Mouse (Mus musculus): ENCODE data around the gene Il1rapl2. TPM values are rescaled to one million over a fixed set of nuclear protein-coding genes. Genes with fewer than 3 reads are reported as not detected.

Il1rapl2 gene
- polyA plus RNA-seq (2012; rRNA removed) = not detected in 2 replicates

DNA sequence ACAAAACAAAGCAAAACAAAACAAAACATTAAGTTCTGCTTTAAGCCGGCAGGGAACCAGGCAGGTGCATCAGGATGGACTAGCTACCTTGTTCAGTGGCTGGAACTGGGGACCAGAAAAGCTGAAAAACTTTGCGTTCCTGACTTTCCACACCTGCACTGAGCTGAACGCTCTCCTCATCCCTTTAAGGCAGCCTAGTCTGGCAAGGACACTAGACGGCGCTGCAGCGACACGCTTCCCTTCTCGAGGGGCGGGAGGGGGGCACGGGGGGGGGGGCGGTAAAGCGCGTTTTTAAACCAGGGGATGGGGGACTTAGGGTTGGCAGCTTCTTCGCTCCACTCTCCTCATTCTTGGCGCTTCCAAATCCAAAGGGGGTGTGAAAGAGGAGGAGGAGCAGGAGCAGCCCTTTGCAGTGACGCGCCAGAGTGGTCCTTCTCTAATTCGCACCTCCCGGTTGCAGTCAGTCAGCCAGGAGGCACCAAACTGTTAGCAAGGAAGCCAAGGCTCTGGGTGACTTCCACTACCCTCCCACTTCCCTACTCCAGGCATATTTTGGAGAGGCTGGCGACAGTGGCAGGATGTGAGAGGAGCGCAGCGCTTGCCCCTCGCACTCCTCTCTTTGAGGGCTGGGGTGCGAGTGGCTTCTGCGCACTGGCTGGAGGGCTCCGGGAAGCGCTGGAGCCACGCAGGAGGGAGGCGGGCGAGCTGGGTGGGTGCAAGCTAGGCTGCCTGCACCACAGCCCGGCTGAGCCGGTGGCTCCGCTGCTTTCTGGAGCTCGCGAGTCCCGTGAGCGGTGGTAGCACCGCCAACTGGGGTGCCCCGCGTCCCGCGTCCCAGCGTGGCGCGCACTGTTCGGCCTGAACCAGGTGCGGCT lies at the start of gene Il1rapl2:
Gene Il1rapl2 (plus strand): TSS at position 288 of the 875 bp plus-strand sequence.
- H3K4me1 ChIP-seq (ENCODE audit: control insufficient read depth, insufficient read depth, low read length) = peaks cover 5% of the 10 kb centered on the region; the same call in 1 of the 2 replicates
- no peak for TF ChIP-seq CTCF (IDR thresholded peaks at IDR 0.05; ENCODE audit: control insufficient read depth, insufficient read depth, insufficient replicate concordance, low read depth, low read length)
- TF ChIP-seq POLR2A (IDR thresholded peaks at IDR 0.05; ENCODE audit: control insufficient read depth, low read depth, low read length) = no peak
- H3K27me3 ChIP-seq (ENCODE audit: control insufficient read depth, insufficient read depth, low read length) = no peaks in the 10 kb centered on the region
- no peak within 1 kb of the TSS; the same call in 1 of the 2 replicates for H3K4me3 ChIP-seq (ENCODE audit: control insufficient read depth, low read depth, low read length)
- H3K27ac ChIP-seq (ENCODE audit: control insufficient read depth, insufficient read depth, low read depth, low read length) = no peak within 1 kb of the TSS
- H3K36me3 ChIP-seq (ENCODE audit: control insufficient read depth, insufficient read depth, low read length) = no peaks in the 10 kb centered on the region

DNA sequence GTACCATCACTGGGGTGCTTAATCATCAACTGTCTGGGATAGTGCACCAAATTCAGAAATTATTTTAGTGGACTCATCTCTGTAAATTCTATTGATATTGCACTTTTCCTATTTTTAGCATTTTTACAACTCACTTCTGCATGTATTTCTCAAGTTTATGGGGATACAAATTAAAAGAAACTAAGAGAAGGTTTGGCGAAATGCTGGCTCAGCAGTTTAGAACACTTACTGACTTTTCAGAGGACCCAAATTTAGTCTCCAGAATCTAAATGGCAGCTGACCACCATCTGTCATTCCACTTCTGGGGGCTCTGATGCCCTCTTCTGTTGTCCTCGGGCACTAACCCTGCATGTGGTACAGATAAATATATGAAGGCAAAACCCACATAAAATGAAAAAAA lies 22.1 kb upstream of the Il1rapl2 start:
- Histone ChIP-seq H3K27me3 (ENCODE audit: control insufficient read depth, insufficient read depth, low read length) (no peaks in the 10 kb centered on the region), H3K4me1 (ENCODE audit: control insufficient read depth, insufficient read depth, low read length) (no peaks in the 10 kb centered on the region), H3K36me3 (ENCODE audit: control insufficient read depth, insufficient read depth, low read length) (no peaks in the 10 kb centered on the region), H3K4me3 (ENCODE audit: control insufficient read depth, low read depth, low read length) (no peak overlapping the region), H3K27ac (ENCODE audit: control insufficient read depth, insufficient read depth, low read depth, low read length) (no peak overlapping the region)
- TF ChIP-seq CTCF (IDR thresholded peaks at IDR 0.05; ENCODE audit: control insufficient read depth, insufficient read depth, insufficient replicate concordance, low read depth, low read length) (no peak), POLR2A (IDR thresholded peaks at IDR 0.05; ENCODE audit: control insufficient read depth, low read depth, low read length) (no peak)

- TF ChIP-seq CTCF (IDR thresholded peaks at IDR 0.05; ENCODE audit: control insufficient read depth, insufficient read depth, insufficient replicate concordance, low read depth, low read length) (no peak), POLR2A (IDR thresholded peaks at IDR 0.05; ENCODE audit: control insufficient read depth, low read depth, low read length) (no peak)
- Histone ChIP-seq H3K4me1 (ENCODE audit: control insufficient read depth, insufficient read depth, low read length) (peaks cover 5% of the 10 kb centered on the region; the same call in 1 of the 2 replicates), H3K36me3 (ENCODE audit: control insufficient read depth, insufficient read depth, low read length) (no peaks in the 10 kb centered on the region), H3K27ac (ENCODE audit: control insufficient read depth, insufficient read depth, low read depth, low read length) (no peak overlapping the region), H3K4me3 (ENCODE audit: control insufficient read depth, low read depth, low read length) (no peak overlapping the region), H3K27me3 (ENCODE audit: control insufficient read depth, insufficient read depth, low read length) (no peaks in the 10 kb centered on the region)
Measured at GRCm38 (mm10) chrX:137569472-137570188, 778 bp upstream of the Il1rapl2 start.

GRCm38 (mm10) chrX:137582656-137583055 lies 12.2 kb downstream of the Il1rapl2 start:
- no peak for TF ChIP-seq CTCF (IDR thresholded peaks at IDR 0.05; ENCODE audit: control insufficient read depth, insufficient read depth, insufficient replicate concordance, low read depth, low read length)
- TF ChIP-seq POLR2A (IDR thresholded peaks at IDR 0.05; ENCODE audit: control insufficient read depth, low read depth, low read length) = no peak
- H3K4me1 ChIP-seq (ENCODE audit: control insufficient read depth, insufficient read depth, low read length) = no peaks in the 10 kb centered on the region
- no peak overlapping the region for H3K4me3 ChIP-seq (ENCODE audit: control insufficient read depth, low read depth, low read length)
- no peaks in the 10 kb centered on the region for H3K27me3 ChIP-seq (ENCODE audit: control insufficient read depth, insufficient read depth, low read length)
- H3K36me3 ChIP-seq (ENCODE audit: control insufficient read depth, insufficient read depth, low read length) = no peaks in the 10 kb centered on the region
- H3K27ac ChIP-seq (ENCODE audit: control insufficient read depth, insufficient read depth, low read depth, low read length) = no peak overlapping the region

GRCm38 (mm10) chrX:137620697-137621096 lies 50.3 kb downstream of the Il1rapl2 start:
- Histone ChIP-seq H3K4me3 (ENCODE audit: control insufficient read depth, low read depth, low read length) (no peak overlapping the region), H3K27me3 (ENCODE audit: control insufficient read depth, insufficient read depth, low read length) (no peaks in the 10 kb centered on the region), H3K36me3 (ENCODE audit: control insufficient read depth, insufficient read depth, low read length) (no peaks in the 10 kb centered on the region), H3K4me1 (ENCODE audit: control insufficient read depth, insufficient read depth, low read length) (no peaks in the 10 kb centered on the region), H3K27ac (ENCODE audit: control insufficient read depth, insufficient read depth, low read depth, low read length) (no peak overlapping the region)
- TF ChIP-seq POLR2A (IDR thresholded peaks at IDR 0.05; ENCODE audit: control insufficient read depth, low read depth, low read length) = no peak
- TF ChIP-seq CTCF (IDR thresholded peaks at IDR 0.05; ENCODE audit: control insufficient read depth, insufficient read depth, insufficient replicate concordance, low read depth, low read length) = no peak

GRCm38 (mm10) chrX:137667011-137667410 lies 96.6 kb downstream of the Il1rapl2 start:
- Histone ChIP-seq H3K4me1 (ENCODE audit: control insufficient read depth, insufficient read depth, low read length) (no peaks in the 10 kb centered on the region), H3K27ac (ENCODE audit: control insufficient read depth, insufficient read depth, low read depth, low read length) (no peak overlapping the region), H3K4me3 (ENCODE audit: control insufficient read depth, low read depth, low read length) (no peak overlapping the region), H3K27me3 (ENCODE audit: control insufficient read depth, insufficient read depth, low read length) (no peaks in the 10 kb centered on the region), H3K36me3 (ENCODE audit: control insufficient read depth, insufficient read depth, low read length) (no peaks in the 10 kb centered on the region)
- no peak for TF ChIP-seq POLR2A (IDR thresholded peaks at IDR 0.05; ENCODE audit: control insufficient read depth, low read depth, low read length)
- no peak for TF ChIP-seq CTCF (IDR thresholded peaks at IDR 0.05; ENCODE audit: control insufficient read depth, insufficient read depth, insufficient replicate concordance, low read depth, low read length)

- Histone ChIP-seq H3K27ac (ENCODE audit: control insufficient read depth, insufficient read depth, low read depth, low read length) (no peak overlapping the region), H3K4me1 (ENCODE audit: control insufficient read depth, insufficient read depth, low read length) (no peaks in the 10 kb centered on the region), H3K4me3 (ENCODE audit: control insufficient read depth, low read depth, low read length) (no peak overlapping the region), H3K27me3 (ENCODE audit: control insufficient read depth, insufficient read depth, low read length) (no peaks in the 10 kb centered on the region), H3K36me3 (ENCODE audit: control insufficient read depth, insufficient read depth, low read length) (no peaks in the 10 kb centered on the region)
- TF ChIP-seq POLR2A (IDR thresholded peaks at IDR 0.05; ENCODE audit: control insufficient read depth, low read depth, low read length) = no peak
- TF ChIP-seq CTCF (IDR thresholded peaks at IDR 0.05; ENCODE audit: control insufficient read depth, insufficient read depth, insufficient replicate concordance, low read depth, low read length) = no peak
Measured at GRCm38 (mm10) chrX:137687974-137688373, 117.6 kb downstream of the Il1rapl2 start.
